Mouse (Mus musculus) fat pad, adult 2 months (tissue): ENCODE results near the gene Gjb2.
"Not testable (repeated sequence)": the region's sequence is repeated elsewhere in the genome, so short reads cannot be mapped to it uniquely, and the experiment has no call there.

Experiments
- DNase-seq: peaks from one replicate; pipeline ENCODE4 v3.0.0-alpha.2; 2011; ENCODE audit warnings: low read depth, low spot score; ENCODE audit errors: extremely low read depth

Gene Gjb2

DNA sequence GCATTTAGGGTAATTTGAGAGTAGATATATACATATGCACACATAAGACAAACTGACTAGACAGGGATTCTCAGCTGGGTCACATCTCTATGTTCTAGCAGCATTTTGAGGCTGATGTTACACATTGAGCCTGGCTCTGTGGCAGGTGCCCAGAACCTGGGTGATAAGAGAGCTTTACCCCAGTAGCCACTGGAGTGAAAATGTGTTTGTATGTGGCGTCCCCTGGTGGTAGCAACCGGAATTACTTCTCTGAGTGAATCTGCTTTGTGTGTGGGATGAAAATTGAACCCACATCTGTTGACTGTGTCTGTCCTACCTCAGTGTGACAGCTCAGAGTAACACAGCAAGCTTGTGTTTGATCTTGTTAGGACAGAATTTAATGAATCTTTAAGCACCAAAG is 34.6 kb downstream of the Gjb2 start:
- not testable (repeated sequence) for DNase-seq

DNA sequence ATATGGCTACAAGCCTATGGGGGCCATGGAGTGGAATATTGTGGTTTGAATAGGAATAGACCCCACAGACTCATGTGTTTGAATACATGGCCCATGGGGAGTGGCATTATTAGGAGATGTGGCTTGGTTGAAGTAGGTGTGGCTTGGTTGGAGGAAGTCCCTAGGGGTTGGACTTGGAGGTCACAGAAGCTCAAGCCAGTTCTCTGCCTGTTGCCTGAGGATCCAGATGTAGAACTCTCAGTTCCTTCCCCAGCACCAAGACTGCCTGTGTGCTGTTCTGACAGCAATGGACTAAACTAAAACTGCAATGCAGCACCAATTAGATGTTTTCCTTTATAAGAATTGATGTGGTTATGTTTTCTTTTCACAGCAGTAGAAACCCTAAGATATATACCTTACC is 38.4 kb downstream of the Gjb2 start:
- no peak for DNase-seq

DNA sequence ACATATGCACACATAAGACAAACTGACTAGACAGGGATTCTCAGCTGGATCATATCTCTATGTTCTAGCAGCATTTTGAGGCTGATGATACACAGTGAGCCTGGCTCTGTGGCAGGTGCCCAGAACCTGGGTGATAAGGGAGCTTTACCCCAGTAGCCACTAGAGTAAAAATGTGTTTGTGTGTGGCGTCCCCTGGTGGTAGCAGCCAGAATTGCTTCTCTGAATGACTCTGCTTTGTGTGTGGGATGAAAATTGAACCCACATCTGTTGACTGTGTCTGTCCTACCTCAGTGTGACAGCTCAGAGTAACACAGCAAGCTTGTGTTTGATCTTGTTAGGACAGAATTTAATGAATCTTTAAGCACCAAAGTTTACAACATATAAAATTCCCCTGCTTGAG is 44.5 kb downstream of the Gjb2 start:
- not testable (repeated sequence) for DNase-seq

DNA sequence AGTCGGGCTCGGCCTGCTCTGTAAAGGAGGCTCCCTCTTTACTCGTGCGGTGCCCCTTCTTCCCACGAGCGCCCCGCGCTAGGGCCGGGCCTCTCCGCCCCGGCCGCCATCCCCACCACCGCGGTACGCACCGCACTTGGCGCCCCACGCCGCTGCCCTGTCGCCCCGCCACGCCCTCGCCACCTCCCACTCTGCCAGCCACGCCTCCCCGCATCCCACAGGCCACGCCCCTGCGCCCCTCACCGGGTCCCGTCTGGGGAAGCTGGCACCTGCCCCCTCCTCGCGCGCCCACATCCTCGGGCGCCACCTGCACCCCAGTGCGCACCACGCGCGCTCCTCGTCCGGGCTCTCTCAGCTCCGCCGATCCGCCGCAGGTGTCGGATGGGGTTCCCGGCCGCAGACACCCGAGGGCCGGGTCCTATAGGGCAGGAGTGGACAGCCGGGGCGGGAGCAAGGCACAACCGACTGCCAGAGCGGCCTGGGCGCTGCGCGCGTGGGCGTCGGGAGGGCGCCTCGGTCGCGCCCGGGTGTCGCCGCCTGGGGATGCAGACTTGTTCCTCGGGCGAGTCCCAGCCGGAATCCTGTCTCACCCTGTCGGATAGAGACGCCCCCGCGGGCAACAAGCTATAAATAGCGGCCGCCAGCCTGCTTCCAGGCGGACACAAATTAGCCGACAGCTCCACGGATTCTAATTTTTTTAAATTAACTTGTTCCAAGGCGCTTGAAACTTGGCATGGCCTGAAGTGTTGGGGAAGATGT is 46.8 kb downstream of the Gjb2 start, which contains the start of gene Gja3:
TSS of gene Gja3 (minus strand) at position 538 of the 759 bp plus-strand sequence.
- no peak for DNase-seq

DNA sequence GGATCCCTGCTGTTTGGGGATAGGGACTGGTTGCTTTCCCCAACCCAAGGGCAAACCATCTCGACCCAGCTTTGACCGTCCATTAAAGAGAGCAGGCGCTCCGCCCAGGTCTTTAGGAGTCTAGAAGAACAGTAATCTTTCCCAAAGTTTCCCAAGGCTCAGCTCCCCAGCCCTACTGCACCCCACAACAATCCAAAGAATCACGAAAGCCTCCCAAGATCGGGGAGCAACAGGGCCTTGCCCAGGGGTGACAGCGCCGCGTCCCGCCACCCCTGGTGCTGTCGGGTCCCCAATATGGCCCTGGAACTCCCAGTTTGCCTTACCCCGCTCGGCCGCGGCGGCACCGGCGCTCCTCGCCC is 47.3 kb downstream of the Gjb2 start:
- DNase-seq, result no peak

DNA sequence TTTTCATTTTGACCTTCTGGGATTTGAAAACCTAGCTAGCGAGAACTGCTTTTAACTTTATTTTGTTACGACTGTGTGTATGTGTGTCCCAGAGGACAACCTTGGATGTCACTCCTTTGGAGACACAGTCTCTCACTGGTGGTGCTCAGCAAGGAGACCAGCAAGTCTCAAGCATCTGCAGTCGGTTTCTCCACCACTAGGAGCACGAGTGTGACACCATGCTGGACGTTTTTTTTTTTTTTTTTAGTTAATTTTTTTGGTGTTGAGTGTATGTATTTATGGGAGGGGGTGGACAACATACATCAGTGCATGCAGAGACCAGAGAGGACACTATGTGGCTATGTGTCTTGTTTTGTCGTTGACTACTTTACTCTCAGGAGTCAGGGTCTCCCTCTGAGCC is 51.8 kb downstream of the Gjb2 start:
- DNase-seq, result no peak
